Mouse (Mus musculus): ENCODE measurements around the gene Pla2g4b.

Gene Pla2g4b

GRCm38 (mm10) chr2:120032726-120033467 lies at the start of gene Pla2g4b:
TSS of gene Pla2g4b (plus strand) at chr2:120033417.
- DNase-seq (ENCODE audit: low read depth, low spot score): no peak

GRCm38 (mm10) chr2:119985871-119986270 lies 47.3 kb upstream of the Pla2g4b start:
- DNase-seq (ENCODE audit: low read depth, low spot score): no peak

- DNase-seq (ENCODE audit: low read depth, low spot score): no peak
These were observed 46.8 kb upstream of the Pla2g4b start for GRCm38 (mm10) chr2:119986369-119986768.

- no peak for DNase-seq (ENCODE audit: low read depth, low spot score)
These were observed 45.8 kb upstream of the Pla2g4b start for GRCm38 (mm10) chr2:119987441-119987840.

- DNase-seq (ENCODE audit: low read depth, low spot score): no peak
These were observed 44.3 kb upstream of the Pla2g4b start for GRCm38 (mm10) chr2:119988952-119989351.

- DNase-seq (ENCODE audit: low read depth, low spot score): no peak
These were observed 42.3 kb upstream of the Pla2g4b start for GRCm38 (mm10) chr2:119990881-119991280.

GRCm38 (mm10) chr2:119992349-119992748 lies 40.9 kb upstream of the Pla2g4b start:
- no peak for DNase-seq (ENCODE audit: low read depth, low spot score)

- DNase-seq (ENCODE audit: low read depth, low spot score): peak; percentile 31
These were observed 39.7 kb upstream of the Pla2g4b start for GRCm38 (mm10) chr2:119993515-119993914.

GRCm38 (mm10) chr2:119994839-119995238 lies 38.4 kb upstream of the Pla2g4b start:
- DNase-seq (ENCODE audit: low read depth, low spot score): no peak

GRCm38 (mm10) chr2:119995391-119996281 lies 37.6 kb upstream of the Pla2g4b start:
- DNase-seq (ENCODE audit: low read depth, low spot score): peak; percentile 59

- DNase-seq (ENCODE audit: low read depth, low spot score): no peak
These were observed 35.9 kb upstream of the Pla2g4b start for GRCm38 (mm10) chr2:119997354-119997753.

- DNase-seq (ENCODE audit: low read depth, low spot score): no peak
These were observed 33.5 kb upstream of the Pla2g4b start for GRCm38 (mm10) chr2:119999731-120000130.

- no peak for DNase-seq (ENCODE audit: low read depth, low spot score)
These were observed 32.2 kb upstream of the Pla2g4b start for GRCm38 (mm10) chr2:120000882-120001584.

GRCm38 (mm10) chr2:120001956-120002355 lies 31.3 kb upstream of the Pla2g4b start:
- no peak for DNase-seq (ENCODE audit: low read depth, low spot score)

- DNase-seq (ENCODE audit: low read depth, low spot score): no peak
These were observed 29.2 kb upstream of the Pla2g4b start for GRCm38 (mm10) chr2:120003970-120004369.

- no peak for DNase-seq (ENCODE audit: low read depth, low spot score)
These were observed 26.5 kb upstream of the Pla2g4b start for GRCm38 (mm10) chr2:120006696-120007095.

GRCm38 (mm10) chr2:120007680-120008210 lies 25.5 kb upstream of the Pla2g4b start:
- DNase-seq (ENCODE audit: low read depth, low spot score): no peak

GRCm38 (mm10) chr2:120008672-120009071 lies 24.5 kb upstream of the Pla2g4b start:
- no peak for DNase-seq (ENCODE audit: low read depth, low spot score)

- DNase-seq (ENCODE audit: low read depth, low spot score): peak; percentile 80
These were observed 21.6 kb upstream of the Pla2g4b start for GRCm38 (mm10) chr2:120011462-120012200.

- no peak for DNase-seq (ENCODE audit: low read depth, low spot score)
These were observed 20.3 kb upstream of the Pla2g4b start for GRCm38 (mm10) chr2:120012924-120013323.
